Mouse (Mus musculus): Measurements from ENCODE around the gene Timm22.
A peak's percentile ranks its signal among the peaks of the same experiment; 100 is the strongest.

Gene Timm22

GRCm38 (mm10) chr11:76406702-76407583 lies at the start of gene Timm22:
Gene Timm22, plus strand, starts transcription at chr11:76406952.
- peak; percentile 97 for DNase-seq (ENCODE audit: low read depth, low spot score)

- no peak for DNase-seq (ENCODE audit: low read depth, low spot score)
Observed at GRCm38 (mm10) chr11:76357464-76357863, 49.3 kb upstream of the Timm22 start.

- no peak for DNase-seq (ENCODE audit: low read depth, low spot score)
Observed at GRCm38 (mm10) chr11:76358628-76359320, 48.0 kb upstream of the Timm22 start.

GRCm38 (mm10) chr11:76360255-76360654 lies 46.5 kb upstream of the Timm22 start:
- no peak for DNase-seq (ENCODE audit: low read depth, low spot score)

- no peak for DNase-seq (ENCODE audit: low read depth, low spot score)
Observed at GRCm38 (mm10) chr11:76361422-76361821, 45.3 kb upstream of the Timm22 start.

- DNase-seq (ENCODE audit: low read depth, low spot score), result no peak
Observed at GRCm38 (mm10) chr11:76363178-76363577, 43.6 kb upstream of the Timm22 start.

- no peak for DNase-seq (ENCODE audit: low read depth, low spot score)
Observed at GRCm38 (mm10) chr11:76363636-76364035, 43.1 kb upstream of the Timm22 start.

- no peak for DNase-seq (ENCODE audit: low read depth, low spot score)
Observed at GRCm38 (mm10) chr11:76364038-76364437, 42.7 kb upstream of the Timm22 start.

GRCm38 (mm10) chr11:76366720-76367119 lies 40.0 kb upstream of the Timm22 start:
- DNase-seq (ENCODE audit: low read depth, low spot score), result no peak

GRCm38 (mm10) chr11:76370491-76370890 lies 36.3 kb upstream of the Timm22 start:
- DNase-seq (ENCODE audit: low read depth, low spot score), result no peak

- no peak for DNase-seq (ENCODE audit: low read depth, low spot score)
Observed at GRCm38 (mm10) chr11:76372120-76372519, 34.6 kb upstream of the Timm22 start.

- no peak for DNase-seq (ENCODE audit: low read depth, low spot score)
Observed at GRCm38 (mm10) chr11:76372534-76372933, 34.2 kb upstream of the Timm22 start.

- DNase-seq (ENCODE audit: low read depth, low spot score), result no peak
Observed at GRCm38 (mm10) chr11:76374491-76375185, 32.1 kb upstream of the Timm22 start.

GRCm38 (mm10) chr11:76376425-76376824 lies 30.3 kb upstream of the Timm22 start:
- DNase-seq (ENCODE audit: low read depth, low spot score), result no peak

GRCm38 (mm10) chr11:76379921-76380544 lies 26.7 kb upstream of the Timm22 start:
- DNase-seq (ENCODE audit: low read depth, low spot score), result no peak

GRCm38 (mm10) chr11:76381201-76381885 lies 25.4 kb upstream of the Timm22 start:
- no peak for DNase-seq (ENCODE audit: low read depth, low spot score)

- DNase-seq (ENCODE audit: low read depth, low spot score), result no peak
Observed at GRCm38 (mm10) chr11:76382711-76383324, 23.9 kb upstream of the Timm22 start.

- no peak for DNase-seq (ENCODE audit: low read depth, low spot score)
Observed at GRCm38 (mm10) chr11:76384307-76384706, 22.4 kb upstream of the Timm22 start.

GRCm38 (mm10) chr11:76385017-76385416 lies 21.7 kb upstream of the Timm22 start:
- DNase-seq (ENCODE audit: low read depth, low spot score), result no peak

- DNase-seq (ENCODE audit: low read depth, low spot score), result no peak
Observed at GRCm38 (mm10) chr11:76385746-76386145, 21.0 kb upstream of the Timm22 start.

GRCm38 (mm10) chr11:76387097-76387496 lies 19.7 kb upstream of the Timm22 start:
- no peak for DNase-seq (ENCODE audit: low read depth, low spot score)
